Mouse (Mus musculus) liver, embryonic 14.5 days (tissue): Measurements from ENCODE around the gene Arpp21.
"Not testable (repeated sequence)": the region's sequence is repeated elsewhere in the genome, so short reads cannot be mapped to it uniquely, and the experiment has no call there.

Experiments
- CTCF ChIP-seq: IDR thresholded peaks from 2 replicates; pipeline ENCODE4 v1.5.1; 2016; ENCODE audit warnings: antibody characterized with exemption, low read depth, control low read depth
- EP300 ChIP-seq: IDR thresholded peaks from 2 replicates; pipeline ENCODE4 v1.6.1; 2016; ENCODE audit warnings: antibody characterized with exemption, low read depth

DNA sequence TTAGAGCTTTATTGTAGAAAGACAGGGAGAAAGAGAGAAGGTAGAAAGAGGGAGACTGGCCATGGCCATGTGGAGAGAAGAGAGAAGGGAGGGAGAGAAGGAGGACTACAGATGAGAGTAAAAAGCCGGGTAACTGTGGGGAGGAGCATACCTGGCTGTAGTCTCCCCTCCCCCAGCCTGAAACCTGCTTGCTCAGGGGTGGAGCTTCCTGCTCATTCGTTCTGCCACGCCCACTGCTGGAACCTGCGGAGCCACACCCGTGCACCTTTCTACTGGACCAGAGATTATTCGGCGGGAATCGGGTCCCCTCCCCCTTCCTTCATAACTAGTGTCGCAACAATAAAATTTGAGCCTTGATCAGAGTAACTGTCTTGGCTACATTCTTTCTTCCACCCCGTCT lies 201.9 kb downstream of the Arpp21 start:
- TF ChIP-seq CTCF, EP300: not testable (repeated sequence)
